Mouse (Mus musculus) forebrain, embryonic 12.5 days (tissue): ENCODE results near the gene Morn1. TPM values are rescaled to one million over a fixed set of nuclear protein-coding genes. Genes with fewer than 3 reads are reported as not detected.
A peak's percentile ranks its signal among the peaks of the same experiment; 100 is the strongest.

ENCODE experiments used
- ATAC-seq: fragments of 200-750 bp; cut with Nextera tagmentation; 2 replicates; pipeline ENCODE4 v1.8.0; 2017; ENCODE audit warnings: moderate TSS enrichment; ENCODE audit not compliant: low FRiP score
- H3K27ac ChIP-seq: fragments of 300-500 bp; sonication (generic); 2 replicates; pipeline ENCODE4 v1.5.1; 2016; ENCODE audit warnings: mild to moderate bottlenecking
- H3K27me3 ChIP-seq: fragments of 300-500 bp; sonication (generic); 2 replicates; pipeline ENCODE4 v1.6.1; 2016; ENCODE audit warnings: mild to moderate bottlenecking
- H3K36me3 ChIP-seq: fragments of 300-500 bp; sonication (generic); replicated peaks from 2 replicates; pipeline ENCODE4 v1.6.1; 2016; ENCODE audit warnings: mild to moderate bottlenecking
- H3K4me1 ChIP-seq: fragments of 300-500 bp; sonication (generic); 2 replicates; pipeline ENCODE4 v1.6.1; 2016
- H3K4me2 ChIP-seq: fragments of 300-500 bp; sonication (generic); 2 replicates; pipeline ENCODE4 v1.6.1; 2016; ENCODE audit warnings: mild to moderate bottlenecking, moderate library complexity
- H3K4me3 ChIP-seq: fragments of 300-500 bp; sonication (generic); replicated peaks from 2 replicates; pipeline ENCODE4 v1.5.1; 2016; ENCODE audit warnings: mild to moderate bottlenecking
- H3K9ac ChIP-seq: fragments of 300-500 bp; sonication (generic); 2 replicates; pipeline ENCODE4 v1.6.1; 2016; ENCODE audit warnings: mild to moderate bottlenecking
- H3K9me3 ChIP-seq: fragments of 300-500 bp; sonication (generic); 2 replicates; pipeline ENCODE4 v1.6.1; 2016
- WGBS: fragments of 180-500 bp; shearing (Covaris S2); methylation state at CpG from one replicate; pipeline ENCODE4 v1.1.7; 2016; 5-methylcytosine and 5-hydroxymethylcytosine counted together
- polyA plus RNA-seq: library from polyadenylated mRNA; unstranded; fragments of >200 nt; fragmentation: Nextera tagmentation; extraction: Ambion mirVana; gene quantifications from 2 replicates; pipeline ENCODE4 v1.2.1, GENCODE M21; 2016

The Morn1 gene
- polyA plus RNA-seq, 1 experiment from 2014 or later: 6.9 TPM

DNA sequence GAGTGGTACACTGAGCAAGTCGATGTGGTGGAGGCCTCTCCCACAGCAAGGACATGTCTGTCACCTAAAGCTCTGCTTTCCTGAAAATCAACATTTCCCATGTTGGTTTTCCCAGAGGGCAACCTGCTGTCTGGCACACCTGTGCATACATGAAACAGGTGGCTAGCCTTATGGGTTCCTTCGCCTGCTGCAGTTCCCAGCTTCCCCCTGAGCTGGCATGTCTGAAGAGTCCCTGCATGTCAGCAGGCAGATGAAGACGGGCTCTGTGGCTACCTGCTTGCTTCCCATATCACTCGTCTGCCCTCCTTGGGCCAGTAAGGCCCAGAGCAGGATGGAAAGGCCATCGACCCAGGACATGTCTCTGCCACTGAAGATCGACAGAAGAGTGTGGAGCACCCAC is 11.1 kb downstream of the Morn1 start:
- no peak for ATAC-seq
- WGBS: 89% methylated on average over 6 of the region's 6 CpGs
- no peak overlapping the region for H3K27ac ChIP-seq

DNA sequence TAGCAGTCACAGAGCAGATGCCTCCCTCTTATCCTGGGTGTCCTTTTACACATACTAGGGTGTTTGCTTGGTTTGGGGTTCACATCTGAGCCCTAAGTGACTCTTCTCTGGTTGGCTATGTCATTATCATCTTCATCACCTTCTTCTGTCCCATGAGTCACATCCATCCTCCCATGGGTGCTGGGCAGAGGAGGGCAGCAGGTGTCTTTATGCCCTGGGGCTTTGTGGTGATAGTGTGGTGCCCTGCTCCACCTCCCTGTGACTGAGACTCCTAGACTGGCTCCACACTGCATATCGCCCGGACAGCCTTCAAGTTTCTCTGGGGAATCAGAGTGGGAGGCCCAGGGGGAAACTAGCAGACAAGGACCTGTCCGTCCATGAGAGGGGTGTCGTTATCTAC is 12.2 kb downstream of the Morn1 start:
- Histone ChIP-seq H3K9me3 (no peaks in the 10 kb centered on the region), H3K27me3 (no peaks in the 10 kb centered on the region), H3K4me1 (peaks cover 18% of the 10 kb centered on the region), H3K27ac (no peak overlapping the region), H3K36me3 (no peaks in the 10 kb centered on the region), H3K4me3 (no peak overlapping the region), H3K4me2 (no peak overlapping the region), H3K9ac (no peak overlapping the region)
- ATAC-seq: no peak
- WGBS: 89% methylated on average over 4 of the region's 4 CpGs

More for the DNA sequence above, 11.1 kb downstream of the Morn1 start:
- H3K27me3 ChIP-seq: no peaks in the 10 kb centered on the region
- no peak overlapping the region for H3K9ac ChIP-seq
- H3K4me3 ChIP-seq: no peak overlapping the region
- H3K9me3 ChIP-seq: no peaks in the 10 kb centered on the region
- H3K4me2 ChIP-seq: no peak overlapping the region
- H3K36me3 ChIP-seq: no peaks in the 10 kb centered on the region
- peaks cover 18% of the 10 kb centered on the region for H3K4me1 ChIP-seq

DNA sequence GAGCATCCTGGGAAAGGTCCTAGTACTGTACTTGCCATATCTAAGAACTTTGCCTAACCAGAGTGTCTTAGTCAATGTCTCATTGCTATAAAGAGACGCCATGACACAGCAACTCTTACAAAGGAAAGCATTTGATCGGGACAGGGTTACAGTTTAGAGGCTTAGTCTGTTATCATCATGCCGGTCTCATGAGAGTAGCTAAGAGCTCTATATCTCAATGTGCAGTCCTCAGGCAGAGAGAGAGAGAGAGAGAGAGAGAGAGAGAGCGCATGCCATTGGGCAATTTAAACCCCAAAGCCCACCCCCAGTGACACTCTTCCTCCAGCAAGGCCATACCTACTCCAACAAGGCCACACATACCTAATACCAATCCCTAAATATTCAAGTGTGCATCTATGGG is 21.5 kb downstream of the Morn1 start:
- no peak for ATAC-seq
- H3K4me2 ChIP-seq: no peak overlapping the region
- H3K9me3 ChIP-seq: no peaks in the 10 kb centered on the region
- WGBS: 92% methylated on average over 4 of the region's 4 CpGs
- no peak overlapping the region for H3K9ac ChIP-seq
- H3K4me3 ChIP-seq: no peak overlapping the region
- no peaks in the 10 kb centered on the region for H3K4me1 ChIP-seq
- no peaks in the 10 kb centered on the region for H3K36me3 ChIP-seq
- no peaks in the 10 kb centered on the region for H3K27me3 ChIP-seq
- H3K27ac ChIP-seq: no peak overlapping the region

DNA sequence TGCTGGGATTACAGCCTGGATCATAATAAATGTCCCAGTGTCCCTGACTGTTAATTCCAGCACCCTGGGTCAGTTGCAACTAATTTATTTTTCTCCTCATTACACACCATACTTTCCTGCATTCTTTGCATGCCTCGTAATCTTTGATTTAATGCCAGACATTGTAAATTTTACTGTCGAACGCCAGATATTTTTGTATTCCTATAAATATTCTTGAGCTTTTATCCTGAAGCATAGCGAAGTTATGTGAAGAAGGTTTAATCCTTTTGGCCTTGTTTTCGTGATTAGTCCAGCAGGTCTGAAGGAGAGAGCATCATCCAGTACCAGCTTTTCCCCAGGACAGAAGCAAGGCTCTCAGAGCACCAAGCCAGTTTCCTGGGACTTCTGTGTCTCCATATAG is 23.1 kb downstream of the Morn1 start:
- Histone ChIP-seq H3K9ac (no peak overlapping the region), H3K27me3 (no peaks in the 10 kb centered on the region), H3K4me3 (no peak overlapping the region), H3K9me3 (no peaks in the 10 kb centered on the region), H3K27ac (no peak overlapping the region), H3K4me1 (0 out of 2 replicates have a peak, but pooled peaks cover 2% of the 10 kb centered on the region), H3K4me2 (no peak overlapping the region), H3K36me3 (no peaks in the 10 kb centered on the region)
- ATAC-seq: no peak
- 89% methylated on average over 5 of the region's 5 CpGs for WGBS

DNA sequence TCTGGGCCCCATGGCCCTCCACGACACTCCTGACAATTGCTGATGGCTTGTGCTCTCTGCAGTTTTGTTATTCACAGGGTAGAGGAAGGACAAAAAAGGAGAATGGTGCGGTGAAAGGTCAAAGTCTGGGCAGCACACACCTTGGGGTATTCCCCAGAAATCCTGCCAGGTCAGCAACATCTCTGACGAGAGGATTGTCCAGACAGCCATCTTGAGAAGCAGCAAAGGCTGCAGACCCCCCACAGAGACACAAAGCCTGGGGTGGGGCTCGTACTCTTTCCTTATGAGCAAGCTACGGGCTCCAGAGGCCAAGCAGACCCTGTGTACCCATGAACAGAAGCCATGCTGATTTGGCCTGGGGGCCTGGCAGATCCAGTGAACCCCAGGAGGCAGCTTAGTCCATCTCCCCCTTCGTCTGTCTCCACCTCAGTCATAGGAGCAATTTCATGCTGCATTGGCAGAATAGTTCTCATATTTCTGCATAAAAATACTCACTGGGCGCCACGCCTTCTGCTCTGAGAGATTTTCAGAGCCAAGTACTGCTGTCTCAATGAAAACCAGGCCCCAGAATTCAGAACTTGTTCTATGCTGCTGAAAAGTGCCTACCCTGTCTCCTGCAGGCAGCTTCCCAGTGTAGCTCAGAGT is 27.5 kb downstream of the Morn1 start:
- Histone ChIP-seq H3K9ac (no peak overlapping the region), H3K27me3 (0 out of 2 replicates have a peak, but pooled peaks cover 4% of the 10 kb centered on the region), H3K9me3 (no peaks in the 10 kb centered on the region), H3K4me2 (no peak overlapping the region), H3K27ac (0 out of 2 replicates have a peak overlapping the region, but pooled peaks have one; percentile 5), H3K4me3 (no peak overlapping the region), H3K4me1 (peaks cover 9% of the 10 kb centered on the region), H3K36me3 (no peaks in the 10 kb centered on the region)
- 69% methylated on average over 8 of the region's 8 CpGs for WGBS
- ATAC-seq: no peak

DNA sequence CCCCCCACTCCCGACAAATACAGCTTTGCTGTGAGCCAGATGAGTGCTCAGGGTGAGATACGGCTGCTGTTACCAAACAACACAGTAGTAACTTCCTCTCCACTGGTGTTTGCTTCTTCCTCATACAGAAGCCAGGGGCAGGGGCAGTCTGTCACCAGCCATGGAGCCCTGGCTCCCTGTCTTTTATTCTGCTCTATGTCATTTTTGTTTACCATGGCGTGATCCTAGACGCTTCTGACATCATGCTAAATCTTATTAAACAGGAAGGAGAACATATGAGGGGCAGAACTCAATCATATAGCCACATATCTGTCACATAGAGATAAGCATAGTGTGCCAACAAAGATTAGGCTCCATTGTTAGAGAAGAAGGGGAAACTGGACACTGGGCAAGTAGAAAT is 30.2 kb downstream of the Morn1 start:
- no peak overlapping the region for H3K4me2 ChIP-seq
- H3K4me3 ChIP-seq: no peak overlapping the region
- H3K9ac ChIP-seq: no peak overlapping the region
- H3K27me3 ChIP-seq: 0 out of 2 replicates have a peak, but pooled peaks cover 4% of the 10 kb centered on the region
- no peaks in the 10 kb centered on the region for H3K36me3 ChIP-seq
- ATAC-seq: no peak
- no peaks in the 10 kb centered on the region for H3K9me3 ChIP-seq
- peaks cover 9% of the 10 kb centered on the region for H3K4me1 ChIP-seq
- WGBS: 91% methylated on average over 4 of the region's 4 CpGs
- no peak overlapping the region for H3K27ac ChIP-seq

DNA sequence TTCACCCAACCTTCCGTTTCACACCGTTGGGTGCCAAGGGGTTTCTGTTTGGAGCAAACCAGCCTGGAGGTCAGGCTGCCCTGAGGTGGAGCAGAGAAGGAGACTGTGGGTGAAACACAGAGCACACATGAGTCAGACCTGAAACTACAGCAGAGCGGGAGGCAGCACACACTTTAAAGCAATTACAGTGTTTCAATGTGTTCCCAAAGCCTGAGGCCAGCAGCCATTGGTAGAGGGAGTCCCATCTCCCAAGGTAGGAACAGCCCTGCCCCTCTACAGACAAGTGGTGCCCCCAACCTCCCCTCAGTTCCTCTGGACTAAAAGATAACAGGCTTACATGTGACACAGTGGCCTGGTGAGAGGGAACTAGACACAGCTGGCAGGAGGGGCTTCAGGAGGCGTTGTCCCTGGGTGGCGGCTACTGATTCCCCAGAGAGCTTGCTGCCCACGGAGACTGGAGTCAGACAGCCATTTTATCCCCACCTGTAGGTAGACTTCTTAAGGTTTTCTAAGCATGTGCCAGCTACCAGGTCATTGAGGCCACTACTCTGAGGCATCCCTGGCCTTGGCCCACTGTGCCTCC is 31.1 kb downstream of the Morn1 start:
- Histone ChIP-seq H3K4me1 (peaks cover 17% of the 10 kb centered on the region), H3K9me3 (no peaks in the 10 kb centered on the region), H3K4me3 (no peak overlapping the region), H3K27me3 (0 out of 2 replicates have a peak, but pooled peaks cover 4% of the 10 kb centered on the region), H3K27ac (no peak overlapping the region), H3K4me2 (no peak overlapping the region), H3K9ac (no peak overlapping the region), H3K36me3 (no peaks in the 10 kb centered on the region)
- WGBS: 81% methylated on average over 6 of the region's 6 CpGs
- no peak for ATAC-seq

DNA sequence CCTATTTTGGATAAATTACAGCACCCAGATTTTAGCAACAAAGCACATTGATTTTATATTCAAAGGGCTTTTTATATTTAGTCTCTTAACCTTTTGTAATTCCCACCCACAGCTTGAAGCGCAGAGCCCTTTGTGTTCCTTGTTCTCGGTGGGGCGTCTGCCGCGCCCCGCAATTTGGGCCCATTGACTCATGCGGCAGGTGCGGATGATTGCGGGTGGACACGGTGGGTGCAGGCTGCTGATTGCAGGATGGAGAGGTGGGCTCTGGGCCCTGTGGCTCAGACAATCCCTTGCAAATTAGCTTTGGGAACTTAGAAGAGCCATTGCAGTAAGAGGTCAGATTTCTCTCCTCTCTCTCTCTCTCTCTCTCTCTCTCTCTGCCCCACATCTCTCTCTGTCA is 31.9 kb downstream of the Morn1 start:
- Histone ChIP-seq H3K9me3 (no peaks in the 10 kb centered on the region), H3K4me2 (no peak overlapping the region; the same call in 1 of the 2 replicates), H3K9ac (no peak overlapping the region), H3K27me3 (0 out of 2 replicates have a peak, but pooled peaks cover 4% of the 10 kb centered on the region), H3K4me1 (peaks cover 25% of the 10 kb centered on the region), H3K4me3 (no peak overlapping the region), H3K36me3 (no peaks in the 10 kb centered on the region), H3K27ac (peak overlapping the region; percentile 43)
- ATAC-seq: no peak
- WGBS: 54% methylated on average over 10 of the region's 10 CpGs

DNA sequence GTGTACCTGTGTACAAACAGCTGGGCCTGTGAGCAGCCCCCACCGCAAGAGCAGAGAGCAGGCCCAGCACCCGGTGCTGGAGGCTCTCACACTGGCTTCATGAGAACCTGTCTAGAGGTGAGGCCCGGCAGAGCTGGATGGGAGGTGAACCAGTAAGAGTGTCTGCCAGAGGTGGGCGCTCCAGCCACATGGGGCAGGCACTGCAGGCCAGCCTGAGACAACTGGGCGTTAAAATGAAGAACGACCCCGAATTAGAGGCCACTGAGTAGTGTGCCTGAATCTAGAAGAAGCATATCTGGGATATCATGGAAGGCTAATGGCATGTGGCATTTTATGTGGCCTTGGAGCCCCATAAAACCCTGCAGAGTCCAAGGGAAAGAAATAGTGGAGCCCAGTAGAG is 33.7 kb downstream of the Morn1 start:
- WGBS: 91% methylated on average over 7 of the region's 7 CpGs
- no peak overlapping the region for H3K9ac ChIP-seq
- H3K9me3 ChIP-seq: no peaks in the 10 kb centered on the region
- no peak overlapping the region for H3K4me3 ChIP-seq
- no peak for ATAC-seq
- H3K36me3 ChIP-seq: no peaks in the 10 kb centered on the region
- H3K4me1 ChIP-seq: peaks cover 24% of the 10 kb centered on the region
- 0 out of 2 replicates have a peak, but pooled peaks cover 4% of the 10 kb centered on the region for H3K27me3 ChIP-seq
- H3K4me2 ChIP-seq: no peak overlapping the region
- no peak overlapping the region for H3K27ac ChIP-seq

DNA sequence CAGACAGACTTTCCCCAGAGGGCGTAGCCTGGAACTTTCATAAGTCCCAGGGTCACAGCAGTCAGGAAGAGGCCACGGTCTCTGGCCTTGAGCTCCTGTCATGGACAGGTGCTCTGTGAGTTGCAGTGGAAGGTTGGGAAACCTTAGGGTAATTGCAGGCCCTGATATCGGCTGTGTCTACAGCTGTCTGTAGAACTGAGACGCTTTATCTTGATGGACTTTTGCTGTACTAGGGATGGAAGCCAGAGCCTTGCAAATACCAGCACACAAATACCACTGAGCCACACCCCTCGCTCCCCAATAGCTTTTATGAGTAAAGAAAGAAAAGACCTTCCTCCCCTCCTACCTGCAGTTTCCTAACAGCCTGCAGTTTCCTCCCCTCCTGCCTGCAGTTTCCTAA is 34.2 kb downstream of the Morn1 start:
- ATAC-seq: no peak

DNA sequence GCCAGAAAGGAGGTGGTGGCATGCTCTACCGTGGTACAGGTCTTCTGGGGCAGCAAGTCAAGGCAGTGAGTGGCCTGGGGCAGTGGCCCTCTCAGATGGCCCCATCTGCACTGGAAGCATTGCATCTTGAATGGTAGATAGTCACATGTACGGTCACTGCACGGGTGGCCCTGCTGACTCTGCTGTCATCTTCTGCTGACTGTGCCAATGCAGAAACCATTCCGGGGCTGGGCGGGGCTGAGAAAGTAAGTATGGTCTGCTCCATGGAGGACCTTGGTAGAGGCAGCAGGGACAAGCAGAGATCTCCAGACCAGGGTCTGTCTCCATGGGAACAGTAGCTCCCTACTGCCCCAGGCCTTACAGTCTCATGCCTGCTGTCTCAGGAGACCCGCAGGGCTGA is 34.8 kb downstream of the Morn1 start:
- H3K36me3 ChIP-seq: no peaks in the 10 kb centered on the region
- H3K9ac ChIP-seq: no peak overlapping the region
- H3K9me3 ChIP-seq: no peaks in the 10 kb centered on the region
- no peak for ATAC-seq
- no peak overlapping the region for H3K4me3 ChIP-seq
- peaks cover 24% of the 10 kb centered on the region for H3K4me1 ChIP-seq
- H3K4me2 ChIP-seq: no peak overlapping the region
- 95% methylated on average over 6 of the region's 6 CpGs for WGBS
- H3K27me3 ChIP-seq: 0 out of 2 replicates have a peak, but pooled peaks cover 4% of the 10 kb centered on the region
- no peak overlapping the region for H3K27ac ChIP-seq

More for the DNA sequence above, 34.2 kb downstream of the Morn1 start:
- no peaks in the 10 kb centered on the region for H3K9me3 ChIP-seq
- H3K4me1 ChIP-seq: peaks cover 24% of the 10 kb centered on the region
- H3K9ac ChIP-seq: no peak overlapping the region
- 0 out of 2 replicates have a peak, but pooled peaks cover 4% of the 10 kb centered on the region for H3K27me3 ChIP-seq
- 84% methylated on average over 5 of the region's 5 CpGs for WGBS
- no peak overlapping the region for H3K4me3 ChIP-seq
- no peak overlapping the region for H3K4me2 ChIP-seq
- H3K36me3 ChIP-seq: no peaks in the 10 kb centered on the region
- no peak overlapping the region for H3K27ac ChIP-seq

DNA sequence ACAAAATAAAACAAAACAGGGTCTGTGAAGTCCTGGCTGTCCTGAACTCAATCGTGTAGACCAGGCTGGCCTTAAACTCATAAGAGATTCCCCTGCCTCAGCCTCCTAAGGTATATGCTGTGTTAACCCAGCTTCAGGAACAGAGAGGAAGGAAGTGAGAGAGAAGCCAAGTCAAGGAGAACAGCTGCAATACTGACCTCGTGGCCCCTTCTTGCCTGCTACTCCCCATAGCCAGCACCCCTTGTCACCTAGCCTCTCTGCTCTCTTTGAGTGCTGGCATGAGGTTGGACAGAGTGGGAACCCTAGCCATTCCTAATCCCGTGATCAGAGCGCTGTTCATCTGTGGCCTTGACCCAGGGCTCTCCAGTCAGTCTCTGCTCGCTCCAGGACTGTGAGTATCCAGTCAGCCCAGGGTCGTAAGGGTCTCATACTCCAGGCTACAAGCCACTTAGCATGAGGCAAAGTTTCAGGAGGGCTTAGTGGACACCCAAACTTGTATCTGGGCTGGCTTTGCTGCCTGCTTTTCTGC is 35.6 kb downstream of the Morn1 start:
- no peaks in the 10 kb centered on the region for H3K9me3 ChIP-seq
- no peak overlapping the region for H3K4me3 ChIP-seq
- 0 out of 2 replicates have a peak, but pooled peaks cover 4% of the 10 kb centered on the region for H3K27me3 ChIP-seq
- H3K4me1 ChIP-seq: peaks cover 31% of the 10 kb centered on the region
- H3K36me3 ChIP-seq: no peaks in the 10 kb centered on the region
- peak overlapping the region; percentile 17; the same call in 1 of the 2 replicates for H3K4me2 ChIP-seq
- H3K9ac ChIP-seq: peak overlapping the region; percentile 47; the same call in 1 of the 2 replicates
- 85% methylated on average over 6 of the region's 6 CpGs for WGBS
- ATAC-seq: no peak; the same call in 1 of the 2 replicates
- H3K27ac ChIP-seq: peak overlapping the region; percentile 89
